Mouse (Mus musculus) G1E (cell line): Measurements from ENCODE around the gene Adap1.

Experiments used
- CTCF ChIP-seq: IDR thresholded peaks from 2 replicates; pipeline ENCODE4 v1.5.1; 2012; ENCODE audit warnings: low read depth, low read length, inconsistent platforms, mixed read lengths
- GATA1 ChIP-seq: IDR thresholded peaks from 2 replicates; pipeline ENCODE4 v1.6.1; 2012; ENCODE audit warnings: borderline replicate concordance, low read length, inconsistent platforms, mixed read lengths
- POLR2AphosphoS5 ChIP-seq: IDR thresholded peaks from 2 replicates; pipeline ENCODE4 v1.6.1; 2012; ENCODE audit warnings: low read depth, low read length, inconsistent platforms; ENCODE audit not compliant: insufficient replicate concordance

- TF ChIP-seq CTCF, result no peak
- no peak for TF ChIP-seq GATA1
- no peak for TF ChIP-seq POLR2AphosphoS5
These were observed 102.1 kb downstream of the Adap1 start for GRCm38 (mm10) chr5:139223331-139223730.
